In the genomic region with DNA sequence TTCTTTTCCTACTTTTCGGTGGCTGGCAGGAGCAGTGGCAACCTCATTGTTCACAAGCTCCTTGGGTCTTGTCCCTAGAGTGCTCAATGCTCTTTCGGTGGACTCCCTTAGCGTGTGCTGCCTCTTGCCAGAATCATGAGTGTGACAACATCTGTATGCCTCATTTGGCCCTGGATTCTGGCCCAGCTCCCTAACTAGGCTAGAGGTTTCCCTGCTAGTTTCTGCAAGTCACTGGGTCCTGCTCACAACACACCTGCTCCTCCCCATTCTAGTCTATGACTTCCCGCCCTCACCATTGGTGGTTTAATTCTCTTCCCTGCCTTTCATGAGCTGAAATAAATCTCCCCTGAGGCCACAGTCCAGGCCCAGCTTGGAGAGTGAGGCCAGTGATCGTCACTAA, we compare ENCODE assay signal across 15 mouse cellular contexts. TPM values are rescaled to one million over a fixed set of nuclear protein-coding genes. Genes with fewer than 3 reads are reported as not detected.
"Had no signal": no experiment of that assay in that cellular context is flagged by ENCODE, and none has a peak within 500 bp of the region (broad histone marks: within the 10 kb centered on the region; RNA-seq: fewer than 3 reads in every experiment).

No protein-coding gene starts in this region.

- H3K9ac ChIP-seq: limb, embryonic 13.5 days; liver, embryonic 12.5 days; lung, embryonic 15.5 days; midbrain, embryonic 13.5 days had no signal

- DNase-seq: kidney, adult 9 months; kidney, postnatal 36 days; layer of hippocampus, adult 9-11 months; right cerebral cortex, postnatal 14 days; thymus, adult 2 months; thymus, postnatal 25 days had no signal

- H3K27me3 ChIP-seq: limb, embryonic 13.5 days; liver, embryonic 12.5 days; lung, embryonic 15.5 days; midbrain, embryonic 13.5 days had no signal

- H3K4me3 ChIP-seq: limb, embryonic 13.5 days; liver, embryonic 12.5 days; lung, embryonic 15.5 days; midbrain, embryonic 13.5 days had no signal

- H3K36me3 ChIP-seq: limb, embryonic 13.5 days; liver, embryonic 12.5 days; lung, embryonic 15.5 days; midbrain, embryonic 13.5 days had no signal

- H3K27ac ChIP-seq: kidney, postnatal 0 days; limb, embryonic 13.5 days; liver, embryonic 12.5 days; lung, embryonic 15.5 days; midbrain, embryonic 13.5 days had no signal

- H3K4me1 ChIP-seq: liver, embryonic 12.5 days; lung, embryonic 15.5 days; midbrain, embryonic 13.5 days had no signal

RNA-seq across cellular contexts. Expression of a gene that starts 27.4 kb away (rescaled TPM):
- total RNA-seq: layer of hippocampus, adult 18-20 months; left cerebral cortex, postnatal 36 days had no signal
- polyA plus RNA-seq: midbrain, embryonic 13.5 days; urinary bladder, adult 2 months had no signal

RNA-seq across cellular contexts. Expression of a gene that starts 44.8 kb away (rescaled TPM):
- total RNA-seq: layer of hippocampus, adult 18-20 months; left cerebral cortex, postnatal 36 days; midbrain, postnatal 0 days had no signal
- polyA plus RNA-seq: midbrain, postnatal 0 days had no signal
